20 mouse cellular contexts compared by ENCODE assay signal in the genomic region with DNA sequence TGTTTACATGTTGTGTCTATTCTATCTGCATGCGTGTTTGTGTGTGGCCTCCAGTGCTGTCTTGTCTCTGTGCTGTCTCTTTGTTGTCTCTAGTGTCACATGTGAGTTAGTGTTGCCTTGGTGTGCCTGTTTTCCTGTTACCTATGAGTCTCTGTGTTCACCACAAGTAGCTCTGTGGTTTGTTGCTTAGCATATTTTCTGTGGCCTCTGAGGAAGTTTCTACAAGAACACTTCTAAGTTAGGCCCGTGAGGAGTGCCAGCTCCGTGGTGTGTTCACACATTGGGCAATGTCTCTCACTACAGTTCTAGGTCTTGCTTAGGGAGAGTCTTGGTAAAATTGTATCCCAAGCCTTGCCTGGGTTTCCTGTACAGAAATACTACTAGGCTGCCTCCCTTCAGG. TPM values are rescaled to one million over a fixed set of nuclear protein-coding genes. Genes with fewer than 3 reads are reported as not detected.
DNase-seq lines count a peak whose midpoint lies in the region; ATAC-seq lines count a peak whose summit lies in the region.
"Had no signal": no experiment of that assay in that cellular context is flagged by ENCODE, and none has a peak within 500 bp of the region (broad histone marks: within the 10 kb centered on the region; RNA-seq: fewer than 3 reads in every experiment).

No protein-coding gene starts in this region.

- peak; percentile 82 for ATAC-seq in inflammation-experienced regulatory T-cells, adult 6 months
- ATAC-seq in erythroid progenitor cell, adult 5-6 weeks (replicated peaks; ENCODE audit: low FRiP score, poor library complexity, severe bottlenecking) = no peak
- ATAC-seq in hindbrain, embryonic 13.5 days (ENCODE audit: low FRiP score) = no peak
- ATAC-seq: forebrain, embryonic 15.5 days had no signal

- H3K36me3 ChIP-seq in hindbrain, embryonic 13.5 days = no peaks in the 10 kb centered on the region
- H3K36me3 ChIP-seq: embryonic facial prominence, embryonic 13.5 days; forebrain, embryonic 15.5 days; heart, embryonic 13.5 days; hindbrain, embryonic 15.5 days; kidney, embryonic 15.5 days; stomach, embryonic 15.5 days had no signal

- no peak overlapping the region for H3K4me3 ChIP-seq in hindbrain, embryonic 13.5 days
- H3K4me3 ChIP-seq: embryonic facial prominence, embryonic 13.5 days; forebrain, embryonic 15.5 days; heart, embryonic 13.5 days; hindbrain, embryonic 15.5 days; kidney, embryonic 15.5 days; stomach, embryonic 15.5 days had no signal

- intact Hi-C loops in heart, postnatal 36 days (cut with DNase I) = no loop called here

- WGBS in hindbrain, embryonic 13.5 days = 88% methylated on average over 3 of the region's 3 CpGs

- peaks cover 31% of the 10 kb centered on the region for H3K27me3 ChIP-seq in hindbrain, embryonic 13.5 days

- H3K9me3 ChIP-seq in hindbrain, embryonic 13.5 days = no peaks in the 10 kb centered on the region
- H3K9me3 ChIP-seq: embryonic facial prominence, embryonic 13.5 days; forebrain, embryonic 15.5 days; heart, embryonic 13.5 days; hindbrain, embryonic 15.5 days; kidney, embryonic 15.5 days; stomach, embryonic 15.5 days had no signal

- no peak overlapping the region for H3K27ac ChIP-seq in hindbrain, embryonic 13.5 days
- H3K27ac ChIP-seq: embryonic facial prominence, embryonic 13.5 days; forebrain, embryonic 15.5 days; heart, embryonic 13.5 days; hindbrain, embryonic 15.5 days; kidney, embryonic 15.5 days; stomach, embryonic 15.5 days had no signal

- no peak overlapping the region for H3K9ac ChIP-seq in hindbrain, embryonic 13.5 days
- H3K9ac ChIP-seq: embryonic facial prominence, embryonic 13.5 days; forebrain, embryonic 15.5 days; heart, embryonic 13.5 days; hindbrain, embryonic 15.5 days; kidney, embryonic 15.5 days; stomach, embryonic 15.5 days had no signal

- no peak overlapping the region for H3K4me2 ChIP-seq in hindbrain, embryonic 13.5 days
- H3K4me2 ChIP-seq: embryonic facial prominence, embryonic 13.5 days; forebrain, embryonic 15.5 days; heart, embryonic 13.5 days; hindbrain, embryonic 15.5 days; kidney, embryonic 15.5 days; stomach, embryonic 15.5 days had no signal

- H3K4me1 ChIP-seq in hindbrain, embryonic 13.5 days (replicated peaks) = peaks cover 11% of the 10 kb centered on the region

- peak; percentile 82 for DNase-seq in heart, adult 11 months
- DNase-seq in heart, postnatal 36 days = no peak
- DNase-seq in CD4-positive, CD25-positive, alpha-beta regulatory T cell, adult 2 months (ENCODE audit: low read depth, low spot score) = peak; percentile 76
- DNase-seq in thymus, postnatal 10 days (ENCODE audit: low spot score in 2 of 2) = peak; percentile 50 to 58
- DNase-seq in urinary bladder, adult 2 months (ENCODE audit: low spot score) = no peak
- DNase-seq: adrenal gland, postnatal 10 days; cerebellum, postnatal 25 days; gastrocnemius, postnatal 10 days had no signal

RNA-seq across cellular contexts. Expression of gene Slc12a7, which starts 4.0 kb away (rescaled TPM):
- total RNA-seq in heart, postnatal 36 days (2021) = 100 to 1,000 TPM; 163 to 167 TPM
- polyA plus RNA-seq in inflammation-experienced regulatory T-cells, adult 6 months (2017; shearing (Covaris generic)) = 10 to 100 TPM; 17.3 to 41.0 (median 40.8) TPM
- total RNA-seq in erythroid progenitor cell, adult 5-6 weeks (2015; ENCODE audit: low replicate concordance) = 1.7 and 4.3 TPM in 2 replicates
- total RNA-seq in erythroid progenitor cell, adult 5-6 weeks (2017; ENCODE audit: low replicate concordance) = 1.1 and 1.5 TPM in 2 replicates
- 105 and 110 TPM in 2 replicates for polyA plus RNA-seq in urinary bladder, adult 2 months (2012; rRNA removed)
- polyA plus RNA-seq in hindbrain, embryonic 13.5 days (2015; fragmentation: Nextera tagmentation; extraction: Ambion mirVana) = 14.3 and 14.9 TPM in 2 replicates

RNA-seq across cellular contexts. Expression of gene Slc6a19, which starts 32.3 kb away (rescaled TPM):
- total RNA-seq in heart, postnatal 36 days (2021) = not detected
- not detected for polyA plus RNA-seq in inflammation-experienced regulatory T-cells, adult 6 months (2017; shearing (Covaris generic))
- not detected in 2 replicates for total RNA-seq in erythroid progenitor cell, adult 5-6 weeks (2015; ENCODE audit: low replicate concordance)
- not detected in 2 replicates for total RNA-seq in erythroid progenitor cell, adult 5-6 weeks (2017; ENCODE audit: low replicate concordance)
- polyA plus RNA-seq in urinary bladder, adult 2 months (2012; rRNA removed) = 0.07 and 0.12 TPM in 2 replicates
- 0.18 and 0.29 TPM in 2 replicates for polyA plus RNA-seq in hindbrain, embryonic 13.5 days (2015; fragmentation: Nextera tagmentation; extraction: Ambion mirVana)
- total RNA-seq: gastrocnemius, postnatal 10 days had no signal
- polyA plus RNA-seq: C2C12; embryonic facial prominence, embryonic 13.5 days; heart, embryonic 13.5 days; limb, embryonic 14.5 days; lung, embryonic 16.5 days had no signal

RNA-seq across cellular contexts. Expression of gene Slc6a18, which starts 59.1 kb away (rescaled TPM):
- total RNA-seq in heart, postnatal 36 days (2021) = not detected
- not detected for polyA plus RNA-seq in inflammation-experienced regulatory T-cells, adult 6 months (2017; shearing (Covaris generic))
- total RNA-seq in erythroid progenitor cell, adult 5-6 weeks (2015; ENCODE audit: low replicate concordance) = not detected in 2 replicates
- not detected in 2 replicates for total RNA-seq in erythroid progenitor cell, adult 5-6 weeks (2017; ENCODE audit: low replicate concordance)
- 0.68 and 1.0 TPM in 2 replicates for polyA plus RNA-seq in urinary bladder, adult 2 months (2012; rRNA removed)
- polyA plus RNA-seq in hindbrain, embryonic 13.5 days (2015; fragmentation: Nextera tagmentation; extraction: Ambion mirVana) = not detected in 2 replicates
- total RNA-seq: adrenal gland, postnatal 10 days had no signal
- polyA plus RNA-seq: C2C12; embryonic facial prominence, embryonic 13.5 days; forebrain, embryonic 15.5 days; heart, embryonic 13.5 days; hindbrain, embryonic 15.5 days; lung, embryonic 16.5 days; stomach, embryonic 15.5 days had no signal

Comparison
In these comparisons a context has a peak if more than half of its experiments do, and no peak if none do; other contexts are left out.
1. DNase-seq: peak in heart, adult 11 months (single experiment), CD4-positive, CD25-positive, alpha-beta regulatory T cell, adult 2 months (single experiment) and thymus, postnatal 10 days (2 of 2); none in heart, postnatal 36 days (0 of 2) and urinary bladder, adult 2 months (single experiment).